Mouse (Mus musculus) bone marrow macrophage, adult 2 months (primary cell): ENCODE measurements around the gene Olfr38. TPM values are rescaled to one million over a fixed set of nuclear protein-coding genes. Genes with fewer than 3 reads are reported as not detected.

ENCODE experiments used
- H3K27ac ChIP-seq: 2 replicates; pipeline ENCODE4 v1.5.1; 2012; ENCODE audit warnings: low read depth, low read length; ENCODE audit not compliant: insufficient read depth
- H3K4me1 ChIP-seq: 2 replicates; pipeline ENCODE4 v1.6.1; 2012; ENCODE audit warnings: low read length; ENCODE audit not compliant: control insufficient read depth, insufficient read depth
- H3K4me3 ChIP-seq: 2 replicates; pipeline ENCODE4 v1.5.1; 2012; ENCODE audit warnings: mild to moderate bottlenecking, low read length, moderate library complexity; ENCODE audit not compliant: insufficient read depth
- CTCF ChIP-seq: IDR thresholded peaks from 2 replicates; pipeline ENCODE4 v1.5.1; 2012; ENCODE audit warnings: low read depth, mild to moderate bottlenecking, low read length, moderate library complexity
- POLR2A ChIP-seq: IDR thresholded peaks from 2 replicates; pipeline ENCODE4 v1.6.1; 2012; ENCODE audit warnings: mild to moderate bottlenecking, low read depth, low read length, borderline replicate concordance
- polyA plus RNA-seq: library from polyadenylated mRNA; stranded (reverse); fragments of >200 nt; gene quantifications from 2 replicates; pipeline ENCODE4 v1.2.4, GENCODE M21; 2012; ENCODE audit not compliant: missing spikeins, insufficient read depth, insufficient read length

Gene Olfr38
- polyA plus RNA-seq, 1 experiment = not detected

GRCm38 (mm10) chr6:42790949-42791556 is 34.8 kb downstream of the Olfr38 start:
- H3K27ac ChIP-seq = no peak overlapping the region
- TF ChIP-seq CTCF (no peak), POLR2A (no peak)
- H3K4me3 ChIP-seq = no peak overlapping the region
- H3K4me1 ChIP-seq = no peaks in the 10 kb centered on the region

GRCm38 (mm10) chr6:42794982-42795381 is 38.8 kb downstream of the Olfr38 start:
- Histone ChIP-seq H3K27ac (no peak overlapping the region), H3K4me1 (no peaks in the 10 kb centered on the region), H3K4me3 (no peak overlapping the region)
- TF ChIP-seq POLR2A (no peak), CTCF (no peak)

GRCm38 (mm10) chr6:42811639-42812038 is 55.4 kb downstream of the Olfr38 start, which contains the start of gene Olfr450:
Gene Olfr450, plus strand, starts transcription at chr6:42811939.
- H3K27ac ChIP-seq = no peak within 1 kb of the TSS
- TF ChIP-seq CTCF = no peak
- no peak for TF ChIP-seq POLR2A
- H3K4me3 ChIP-seq = no peak within 1 kb of the TSS
- H3K4me1 ChIP-seq = no peaks in the 10 kb centered on the region

Other genes starting within 250 kb of the Olfr38 start
- gene Olfr455, start 208.8 kb upstream of the Olfr38 start, polyA plus RNA-seq = not detected in 2 replicates
- not detected in 2 replicates for gene Tcaf3, start 158.7 kb upstream of the Olfr38 start, polyA plus RNA-seq
- gene Tcaf2, start 111.2 kb upstream of the Olfr38 start, polyA plus RNA-seq = not detected in 2 replicates
- gene Tcaf1, start 46.3 kb upstream of the Olfr38 start, polyA plus RNA-seq = 1.4 and 1.8 TPM in 2 replicates
- gene Olfr453, start 17.0 kb upstream of the Olfr38 start, polyA plus RNA-seq = not detected in 2 replicates
- not detected in 2 replicates for gene Olfr452, start 28.7 kb downstream of the Olfr38 start, polyA plus RNA-seq
- gene Olfr450, start 55.5 kb downstream of the Olfr38 start, polyA plus RNA-seq = not detected in 2 replicates
- not detected in 2 replicates for gene Olfr449, start 78.0 kb downstream of the Olfr38 start, polyA plus RNA-seq
- gene Olfr448, start 134.0 kb downstream of the Olfr38 start, polyA plus RNA-seq = not detected in 2 replicates
- gene Olfr447, start 152.5 kb downstream of the Olfr38 start, polyA plus RNA-seq = not detected in 2 replicates
- gene Olfr446, start 165.0 kb downstream of the Olfr38 start, polyA plus RNA-seq = not detected in 2 replicates
- gene Olfr444, start 192.7 kb downstream of the Olfr38 start, polyA plus RNA-seq = not detected in 2 replicates